Mouse (Mus musculus) hindbrain, embryonic 14.5 days (tissue): ENCODE data around the gene Mpped2. TPM values are rescaled to one million over a fixed set of nuclear protein-coding genes. Genes with fewer than 3 reads are reported as not detected.

Experiments
- ATAC-seq: fragments of 200-750 bp; cut with Nextera tagmentation; 2 replicates; pipeline ENCODE4 v1.8.0; 2017; ENCODE audit warnings: moderate number of reproducible peaks, mild to moderate bottlenecking, moderate TSS enrichment, moderate library complexity; ENCODE audit not compliant: low FRiP score
- DNase-seq: peaks from one replicate; pipeline ENCODE4 v3.0.0-alpha.2; 2015; ENCODE audit warnings: low spot score
- H3K27ac ChIP-seq: fragments of 300-500 bp; sonication (generic); 2 replicates; pipeline ENCODE4 v1.5.1; 2014; ENCODE audit warnings: mild to moderate bottlenecking, moderate library complexity
- H3K27me3 ChIP-seq: fragments of 300-500 bp; sonication (generic); 2 replicates; pipeline ENCODE4 v1.6.1; 2014; ENCODE audit warnings: mild to moderate bottlenecking, low read length, mixed read lengths; ENCODE audit not compliant: control insufficient read depth, insufficient read depth
- H3K36me3 ChIP-seq: fragments of 300-500 bp; sonication (generic); replicated peaks from 2 replicates; pipeline ENCODE4 v1.6.1; 2014; ENCODE audit not compliant: control insufficient read depth, insufficient read depth
- H3K4me1 ChIP-seq: fragments of 300-500 bp; sonication (generic); replicated peaks from 2 replicates; pipeline ENCODE4 v1.6.1; 2014; ENCODE audit warnings: antibody characterized with exemption, low read length, mixed read lengths; ENCODE audit not compliant: control insufficient read depth, insufficient read depth
- H3K4me2 ChIP-seq: fragments of 300-500 bp; sonication (generic); replicated peaks from 2 replicates; pipeline ENCODE4 v1.6.1; 2014; ENCODE audit warnings: mild to moderate bottlenecking, moderate library complexity
- H3K4me3 ChIP-seq: fragments of 300-500 bp; sonication (generic); replicated peaks from 2 replicates; pipeline ENCODE4 v1.5.1; 2014; ENCODE audit warnings: mild to moderate bottlenecking, low read length
- H3K9ac ChIP-seq: fragments of 300-500 bp; sonication (generic); 2 replicates; pipeline ENCODE4 v1.6.1; 2014
- H3K9me3 ChIP-seq: fragments of 300-500 bp; sonication (generic); 2 replicates; pipeline ENCODE4 v1.6.1; 2016; ENCODE audit warnings: low read length; ENCODE audit not compliant: control insufficient read depth
- WGBS: fragments of 180-500 bp; shearing (Covaris S2); extraction: QIAGEN DNeasy Blood & Tissue Kit; methylation state at CpG from one replicate; pipeline ENCODE4 v1.1.7; 2014; 5-methylcytosine and 5-hydroxymethylcytosine counted together
- polyA plus RNA-seq: library from polyadenylated mRNA; unstranded; fragments of >200 nt; fragmentation: Nextera tagmentation; extraction: Ambion mirVana; gene quantifications from 2 replicates; pipeline ENCODE4 v1.2.1, GENCODE M21; 2014

Mpped2 gene
- polyA plus RNA-seq, 1 experiment from 2014 or later: 149 TPM

GRCm38 (mm10) chr2:106716365-106716717 lies 23.3 kb downstream of the Mpped2 start:
- Histone ChIP-seq H3K36me3 (no peaks in the 10 kb centered on the region), H3K4me3 (no peak overlapping the region), H3K27me3 (no peaks in the 10 kb centered on the region), H3K9me3 (no peaks in the 10 kb centered on the region), H3K4me2 (peak overlapping the region; percentile 22), H3K27ac (0 out of 2 replicates have a peak overlapping the region, but pooled peaks have one; percentile 28), H3K9ac (no peak overlapping the region), H3K4me1 (peaks cover 43% of the 10 kb centered on the region)
- WGBS: 58% methylated on average over 7 of the region's 7 CpGs
- ATAC-seq (0 out of 2 replicates have a peak, but pooled peaks have one; percentile 21), DNase-seq (no peak)

- no peak overlapping the region for H3K9ac ChIP-seq
- H3K36me3 ChIP-seq: no peaks in the 10 kb centered on the region
- H3K9me3 ChIP-seq: no peaks in the 10 kb centered on the region
- no peaks in the 10 kb centered on the region for H3K27me3 ChIP-seq
- H3K27ac ChIP-seq: no peak overlapping the region
- no peak for DNase-seq
- peaks cover 41% of the 10 kb centered on the region for H3K4me1 ChIP-seq
- ATAC-seq: no peak
- no peak overlapping the region for H3K4me2 ChIP-seq
- no peak overlapping the region for H3K4me3 ChIP-seq
- WGBS: 92% methylated on average over 5 of the region's 5 CpGs
Observed at GRCm38 (mm10) chr2:106718888-106719287, 25.8 kb downstream of the Mpped2 start.

GRCm38 (mm10) chr2:106719434-106719833 lies 26.4 kb downstream of the Mpped2 start:
- H3K27ac ChIP-seq: peak overlapping the region; percentile 62; the same call in 1 of the 2 replicates
- no peak for DNase-seq
- 87% methylated on average over 3 of the region's 3 CpGs for WGBS
- no peaks in the 10 kb centered on the region for H3K9me3 ChIP-seq
- no peak overlapping the region for H3K4me2 ChIP-seq
- no peak overlapping the region for H3K9ac ChIP-seq
- H3K4me1 ChIP-seq: peaks cover 41% of the 10 kb centered on the region
- no peak for ATAC-seq
- H3K4me3 ChIP-seq: no peak overlapping the region
- H3K36me3 ChIP-seq: no peaks in the 10 kb centered on the region
- no peaks in the 10 kb centered on the region for H3K27me3 ChIP-seq

DNA sequence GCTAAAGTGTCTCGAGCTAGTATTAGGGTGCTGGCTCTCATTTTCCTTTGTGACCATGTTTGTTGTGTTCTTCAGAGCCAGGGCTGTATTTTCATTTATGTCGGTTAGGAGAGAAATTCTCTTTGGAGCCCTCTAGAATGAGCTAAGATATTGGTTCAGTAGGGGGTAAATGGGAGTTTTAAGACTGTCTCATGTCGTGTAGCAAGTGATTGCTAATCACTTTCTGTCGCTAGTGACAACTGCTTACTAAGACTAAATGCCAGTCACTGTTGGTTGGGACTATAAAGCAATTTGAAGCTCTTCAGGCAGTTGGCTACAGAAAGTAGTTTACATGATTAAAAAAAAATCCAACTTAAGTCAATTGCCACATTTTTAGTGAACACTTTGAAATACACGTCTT lies 27.6 kb downstream of the Mpped2 start:
- Histone ChIP-seq H3K9ac (no peak overlapping the region), H3K4me1 (peaks cover 36% of the 10 kb centered on the region), H3K4me2 (no peak overlapping the region), H3K36me3 (no peaks in the 10 kb centered on the region), H3K27me3 (no peaks in the 10 kb centered on the region), H3K4me3 (no peak overlapping the region), H3K27ac (no peak overlapping the region; the same call in 1 of the 2 replicates), H3K9me3 (no peaks in the 10 kb centered on the region)
- ATAC-seq (no peak), DNase-seq (no peak)
- 38% methylated on average over 5 of the region's 5 CpGs for WGBS

DNA sequence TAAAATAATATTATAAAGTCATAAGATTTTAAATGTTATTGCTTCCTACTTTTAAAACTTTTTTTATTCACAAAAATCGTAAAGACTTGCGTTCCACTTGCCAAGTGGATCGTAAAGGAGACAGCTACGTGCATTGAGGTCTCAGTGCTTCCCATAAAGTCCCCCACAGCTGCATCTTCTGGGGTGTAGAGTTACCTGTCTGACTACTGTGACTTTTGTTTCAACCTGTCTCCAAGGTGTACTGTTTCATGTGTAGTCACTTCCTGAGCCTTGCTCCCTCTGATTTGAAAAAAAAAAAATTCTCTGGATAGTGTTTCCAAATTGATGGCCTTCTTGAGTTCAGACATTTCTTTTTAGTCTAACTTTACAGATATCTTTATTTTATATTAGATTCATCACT lies 29.0 kb downstream of the Mpped2 start:
- Histone ChIP-seq H3K4me3 (no peak overlapping the region), H3K4me1 (peaks cover 25% of the 10 kb centered on the region), H3K27ac (no peak overlapping the region), H3K9me3 (no peaks in the 10 kb centered on the region), H3K4me2 (no peak overlapping the region), H3K36me3 (peaks cover 4% of the 10 kb centered on the region; the same call in 1 of the 2 replicates), H3K27me3 (no peaks in the 10 kb centered on the region), H3K9ac (no peak overlapping the region)
- ATAC-seq: no peak
- no peak for DNase-seq
- 93% methylated on average over 4 of the region's 4 CpGs for WGBS

GRCm38 (mm10) chr2:106729951-106730564 lies 37.0 kb downstream of the Mpped2 start:
- no peak overlapping the region for H3K9ac ChIP-seq
- H3K4me3 ChIP-seq: no peak overlapping the region
- no peaks in the 10 kb centered on the region for H3K27me3 ChIP-seq
- H3K4me1 ChIP-seq: peaks cover 17% of the 10 kb centered on the region
- H3K4me2 ChIP-seq: no peak overlapping the region
- H3K9me3 ChIP-seq: no peaks in the 10 kb centered on the region
- ATAC-seq (no peak), DNase-seq (no peak)
- 56% methylated on average over 6 of the region's 6 CpGs for WGBS
- no peak overlapping the region for H3K27ac ChIP-seq
- H3K36me3 ChIP-seq: peaks cover 6% of the 10 kb centered on the region; the same call in 1 of the 2 replicates

DNA sequence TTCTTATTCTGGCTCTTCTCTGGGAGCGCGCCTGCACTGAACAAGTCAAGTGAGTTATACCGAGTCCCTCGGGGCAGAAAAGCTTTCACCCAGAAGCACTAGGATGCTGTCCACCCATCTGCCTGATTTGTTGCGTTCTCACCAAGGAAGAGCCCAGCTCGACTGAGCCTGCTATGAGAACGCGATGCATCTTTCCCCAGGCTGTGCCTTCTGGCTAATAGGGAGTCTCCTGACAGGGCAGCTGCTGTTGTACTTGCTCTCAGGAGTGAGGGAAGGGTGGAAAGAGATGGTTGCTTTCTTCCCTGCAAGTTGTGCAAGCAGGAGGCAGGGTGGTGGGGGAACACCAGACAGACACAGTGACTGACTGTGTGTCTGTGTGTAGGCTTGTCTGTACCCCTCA lies 37.5 kb downstream of the Mpped2 start:
- ATAC-seq (no peak), DNase-seq (no peak)

DNA sequence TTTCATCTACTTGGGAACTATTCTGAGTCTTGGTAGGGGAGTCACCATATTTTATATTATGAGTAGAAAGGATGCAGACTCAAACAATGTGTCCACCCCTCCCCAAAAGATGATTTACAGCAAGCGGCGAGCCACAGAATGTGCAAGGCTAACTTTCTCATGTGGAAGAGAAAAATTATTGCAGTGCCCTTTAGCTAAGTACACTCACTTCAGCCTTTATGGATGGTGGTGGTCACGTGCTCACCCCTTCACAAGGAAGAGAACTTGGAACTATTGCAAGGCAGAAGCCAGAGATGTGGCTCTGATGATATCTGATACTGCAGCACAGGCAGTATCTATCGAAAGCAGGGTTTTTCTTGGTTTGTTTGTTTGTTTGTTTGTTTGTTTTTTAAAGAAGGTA lies 38.4 kb downstream of the Mpped2 start:
- no peak for ATAC-seq
- H3K36me3 ChIP-seq: peaks cover 6% of the 10 kb centered on the region; the same call in 1 of the 2 replicates
- H3K27ac ChIP-seq: no peak overlapping the region
- H3K9me3 ChIP-seq: no peaks in the 10 kb centered on the region
- 87% methylated on average over 4 of the region's 4 CpGs for WGBS
- peaks cover 31% of the 10 kb centered on the region for H3K4me1 ChIP-seq
- H3K9ac ChIP-seq: no peak overlapping the region
- no peak overlapping the region for H3K4me3 ChIP-seq
- no peaks in the 10 kb centered on the region for H3K27me3 ChIP-seq
- no peak overlapping the region for H3K4me2 ChIP-seq
- no peak for DNase-seq

More for the DNA sequence above, 37.5 kb downstream of the Mpped2 start:
- H3K9me3 ChIP-seq: no peaks in the 10 kb centered on the region
- no peaks in the 10 kb centered on the region for H3K27me3 ChIP-seq
- WGBS: 76% methylated on average over 8 of the region's 8 CpGs
- H3K4me2 ChIP-seq: no peak overlapping the region
- no peak overlapping the region for H3K4me3 ChIP-seq
- H3K4me1 ChIP-seq: peaks cover 22% of the 10 kb centered on the region
- no peak overlapping the region for H3K27ac ChIP-seq
- H3K36me3 ChIP-seq: peaks cover 6% of the 10 kb centered on the region; the same call in 1 of the 2 replicates
- no peak overlapping the region for H3K9ac ChIP-seq

- Histone ChIP-seq H3K27ac (no peak overlapping the region), H3K4me2 (no peak overlapping the region), H3K9me3 (no peaks in the 10 kb centered on the region), H3K36me3 (peaks cover under 1% of the 10 kb centered on the region; the same call in 1 of the 2 replicates), H3K4me3 (no peak overlapping the region), H3K4me1 (peaks cover 32% of the 10 kb centered on the region), H3K9ac (no peak overlapping the region), H3K27me3 (no peaks in the 10 kb centered on the region)
- ATAC-seq (no peak), DNase-seq (no peak)
- WGBS: 90% methylated on average over 3 of the region's 3 CpGs
Observed at GRCm38 (mm10) chr2:106732171-106732570, 39.1 kb downstream of the Mpped2 start.

DNA sequence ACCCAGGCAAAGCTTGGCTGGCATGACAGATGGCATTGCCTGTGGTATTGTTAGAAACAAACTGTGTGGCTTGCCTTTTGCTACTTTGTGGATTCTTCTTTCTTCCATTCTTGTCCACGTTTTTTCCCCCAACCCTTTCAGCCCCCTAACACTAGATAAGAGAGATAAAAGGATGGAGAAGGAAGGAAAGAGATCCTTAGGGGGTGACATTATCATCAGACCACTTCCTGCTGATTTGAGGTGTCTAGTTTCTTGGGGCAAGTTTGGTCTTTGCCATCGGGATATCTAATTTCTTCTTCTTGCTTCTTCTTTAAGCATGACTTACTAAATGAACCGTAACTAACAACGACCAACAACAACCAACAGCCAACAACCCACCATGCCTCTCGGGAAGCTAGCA lies 40.3 kb downstream of the Mpped2 start:
- 37% methylated on average over 5 of the region's 5 CpGs for WGBS
- no peak for DNase-seq
- no peak overlapping the region for H3K27ac ChIP-seq

More for the DNA sequence above, 40.3 kb downstream of the Mpped2 start:
- Histone ChIP-seq H3K4me3 (no peak overlapping the region), H3K27me3 (no peaks in the 10 kb centered on the region), H3K9ac (no peak overlapping the region), H3K9me3 (no peaks in the 10 kb centered on the region), H3K4me2 (no peak overlapping the region), H3K4me1 (peaks cover 32% of the 10 kb centered on the region), H3K36me3 (no peaks in the 10 kb centered on the region)
- ATAC-seq: no peak
